Mouse (Mus musculus) neural tube, embryonic 13.5 days (tissue): ENCODE data around the gene Abhd17b. TPM values are rescaled to one million over a fixed set of nuclear protein-coding genes. Genes with fewer than 3 reads are reported as not detected.
"Not testable (repeated sequence)": the region's sequence is repeated elsewhere in the genome, so short reads cannot be mapped to it uniquely, and the experiment has no call there.

Experiments
- ATAC-seq: fragments of 200-750 bp; cut with Nextera tagmentation; 2 replicates; pipeline ENCODE4 v1.8.0; 2017; ENCODE audit warnings: low read depth, mild to moderate bottlenecking, moderate TSS enrichment, moderate library complexity
- H3K27ac ChIP-seq: fragments of 300-500 bp; sonication (generic); replicated peaks from 2 replicates; pipeline ENCODE4 v1.5.1; 2015; ENCODE audit warnings: moderate library complexity, mild to moderate bottlenecking, inconsistent platforms
- H3K27me3 ChIP-seq: fragments of 300-500 bp; sonication (generic); 2 replicates; pipeline ENCODE4 v1.6.1; 2015; ENCODE audit warnings: mild to moderate bottlenecking, inconsistent platforms
- H3K36me3 ChIP-seq: fragments of 300-500 bp; sonication (generic); 2 replicates; pipeline ENCODE4 v1.6.1; 2015; ENCODE audit warnings: mild to moderate bottlenecking, inconsistent platforms
- H3K4me1 ChIP-seq: fragments of 300-500 bp; sonication (generic); replicated peaks from 2 replicates; pipeline ENCODE4 v1.6.1; 2015; ENCODE audit warnings: inconsistent platforms
- H3K4me2 ChIP-seq: fragments of 300-500 bp; sonication (generic); 2 replicates; pipeline ENCODE4 v1.6.1; 2015; ENCODE audit warnings: inconsistent platforms, mild to moderate bottlenecking, moderate library complexity
- H3K4me3 ChIP-seq: fragments of 300-500 bp; sonication (generic); 2 replicates; pipeline ENCODE4 v1.5.1; 2015; ENCODE audit warnings: mild to moderate bottlenecking, inconsistent platforms
- H3K9ac ChIP-seq: fragments of 300-500 bp; sonication (generic); 2 replicates; pipeline ENCODE4 v1.6.1; 2015; ENCODE audit warnings: moderate library complexity, mild to moderate bottlenecking, inconsistent platforms
- H3K9me3 ChIP-seq: fragments of 300-500 bp; sonication (generic); 2 replicates; pipeline ENCODE4 v1.6.1; 2016; ENCODE audit warnings: inconsistent platforms
- WGBS: fragments of 180-500 bp; shearing (Covaris S2); methylation state at CpG from one replicate; pipeline ENCODE4 v1.1.7; 2015; 5-methylcytosine and 5-hydroxymethylcytosine counted together
- polyA plus RNA-seq: library from polyadenylated mRNA; unstranded; fragments of >200 nt; fragmentation: Nextera tagmentation; extraction: Ambion mirVana; gene quantifications from 2 replicates; pipeline ENCODE4 v1.2.1, GENCODE M21; 2015

Gene Abhd17b
- polyA plus RNA-seq, 1 experiment from 2014 or later = 42.2 TPM

DNA sequence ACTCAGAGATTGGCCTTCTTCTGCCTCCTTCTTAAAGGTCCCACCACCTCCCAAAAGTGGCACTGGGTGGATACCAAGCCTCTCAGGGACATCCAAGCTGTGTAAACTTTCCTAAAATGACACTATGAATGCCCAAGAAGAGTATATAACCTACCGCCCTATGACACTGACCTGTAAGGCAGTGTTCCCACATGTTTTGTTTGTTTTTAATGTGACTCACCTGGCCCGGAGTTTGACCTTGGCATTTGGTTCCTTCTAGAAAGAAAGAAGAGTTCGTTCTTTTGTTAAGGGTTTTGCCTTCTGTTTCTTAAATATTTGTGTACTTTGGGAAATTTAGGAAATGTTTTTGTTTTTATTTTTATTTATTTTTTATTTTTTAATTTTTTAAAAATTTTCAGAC is 66.2 kb downstream of the Abhd17b start:
- Histone ChIP-seq H3K27ac (no peak overlapping the region), H3K4me3 (no peak overlapping the region), H3K4me1 (peaks cover 21% of the 10 kb centered on the region), H3K27me3 (no peaks in the 10 kb centered on the region), H3K36me3 (no peaks in the 10 kb centered on the region), H3K9me3 (no peaks in the 10 kb centered on the region), H3K9ac (no peak overlapping the region), H3K4me2 (no peak overlapping the region)
- ATAC-seq = no peak
- WGBS = 85% methylated on average over 3 of the region's 3 CpGs

GRCm38 (mm10) chr19:21720950-21721349 is 68.0 kb downstream of the Abhd17b start:
- Histone ChIP-seq H3K27me3 (no peaks in the 10 kb centered on the region), H3K36me3 (no peaks in the 10 kb centered on the region), H3K9me3 (no peaks in the 10 kb centered on the region), H3K4me3 (no peak overlapping the region), H3K27ac (no peak overlapping the region), H3K4me2 (no peak overlapping the region), H3K9ac (no peak overlapping the region), H3K4me1 (peaks cover 11% of the 10 kb centered on the region; the same call in 1 of the 2 replicates)
- 90% methylated on average over 5 of the region's 5 CpGs for WGBS
- ATAC-seq = no peak

GRCm38 (mm10) chr19:21723280-21723679 is 70.3 kb downstream of the Abhd17b start:
- H3K4me3 ChIP-seq, H3K36me3 ChIP-seq, ATAC-seq, H3K4me2 ChIP-seq, H3K9me3 ChIP-seq, H3K9ac ChIP-seq, H3K27me3 ChIP-seq: not testable (repeated sequence)
- Histone ChIP-seq H3K4me1 (peaks cover 11% of the 10 kb centered on the region; the same call in 1 of the 2 replicates), H3K27ac (peak overlapping the region; percentile 78)
- WGBS = 96% methylated on average over 20 of the region's 20 CpGs

- Histone ChIP-seq H3K9ac (no peak overlapping the region), H3K36me3 (no peaks in the 10 kb centered on the region), H3K4me2 (no peak overlapping the region), H3K4me1 (peaks cover 11% of the 10 kb centered on the region; the same call in 1 of the 2 replicates), H3K27ac (peak overlapping the region; percentile 78), H3K27me3 (no peaks in the 10 kb centered on the region), H3K9me3 (no peaks in the 10 kb centered on the region), H3K4me3 (no peak overlapping the region)
- ATAC-seq = peak; percentile 94
- WGBS = 44% methylated on average over 8 of the region's 8 CpGs
These were observed 71.1 kb downstream of the Abhd17b start for GRCm38 (mm10) chr19:21723911-21724655.

GRCm38 (mm10) chr19:21725168-21725567 is 72.2 kb downstream of the Abhd17b start:
- Histone ChIP-seq H3K27me3 (no peaks in the 10 kb centered on the region), H3K4me1 (peaks cover 11% of the 10 kb centered on the region; the same call in 1 of the 2 replicates), H3K36me3 (no peaks in the 10 kb centered on the region), H3K9ac (no peak overlapping the region), H3K4me3 (no peak overlapping the region), H3K27ac (no peak overlapping the region), H3K4me2 (no peak overlapping the region), H3K9me3 (no peaks in the 10 kb centered on the region)
- 92% methylated on average over 1 of the region's 1 CpGs for WGBS
- no peak for ATAC-seq

- Histone ChIP-seq H3K4me1 (peaks cover 11% of the 10 kb centered on the region; the same call in 1 of the 2 replicates), H3K4me2 (no peak overlapping the region), H3K9me3 (no peaks in the 10 kb centered on the region), H3K27ac (no peak overlapping the region), H3K27me3 (no peaks in the 10 kb centered on the region), H3K4me3 (no peak overlapping the region), H3K36me3 (no peaks in the 10 kb centered on the region), H3K9ac (no peak overlapping the region)
- no peak for ATAC-seq
- 35% methylated on average over 2 of the region's 2 CpGs for WGBS
These were observed 74.1 kb downstream of the Abhd17b start for GRCm38 (mm10) chr19:21727081-21727480.

GRCm38 (mm10) chr19:21728342-21728741 is 75.4 kb downstream of the Abhd17b start:
- no peak overlapping the region for H3K4me2 ChIP-seq
- H3K27me3 ChIP-seq = no peaks in the 10 kb centered on the region
- 92% methylated on average over 6 of the region's 6 CpGs for WGBS
- no peak for ATAC-seq
- H3K36me3 ChIP-seq = no peaks in the 10 kb centered on the region
- H3K27ac ChIP-seq = no peak overlapping the region
- H3K9ac ChIP-seq = no peak overlapping the region
- H3K4me1 ChIP-seq = peaks cover 11% of the 10 kb centered on the region; the same call in 1 of the 2 replicates
- H3K9me3 ChIP-seq = no peaks in the 10 kb centered on the region
- no peak overlapping the region for H3K4me3 ChIP-seq

DNA sequence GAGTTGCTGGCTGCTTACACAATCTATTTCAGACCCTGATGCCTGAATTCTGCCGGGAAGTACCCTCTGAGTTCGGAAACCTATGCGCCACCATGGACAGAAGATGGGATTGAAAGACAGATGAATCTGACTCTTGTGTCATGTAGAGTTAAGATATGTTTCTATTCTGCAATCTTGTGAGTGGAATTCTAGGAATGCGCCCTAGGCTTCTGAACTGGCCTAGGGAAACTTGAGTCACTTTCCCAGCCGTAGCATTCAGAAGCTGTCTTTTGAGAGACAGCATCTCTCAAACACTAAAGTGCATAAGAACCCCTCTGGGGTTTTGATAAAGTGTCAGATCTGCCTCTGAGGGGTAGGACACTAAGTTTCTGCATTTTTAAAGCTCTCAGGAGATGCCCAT is 78.9 kb downstream of the Abhd17b start:
- peaks cover 3% of the 10 kb centered on the region; the same call in 1 of the 2 replicates for H3K4me1 ChIP-seq
- ATAC-seq = no peak
- no peaks in the 10 kb centered on the region for H3K9me3 ChIP-seq
- no peaks in the 10 kb centered on the region for H3K27me3 ChIP-seq
- no peak overlapping the region for H3K4me2 ChIP-seq
- WGBS = 87% methylated on average over 5 of the region's 5 CpGs
- H3K4me3 ChIP-seq = no peak overlapping the region
- no peaks in the 10 kb centered on the region for H3K36me3 ChIP-seq
- no peak overlapping the region for H3K27ac ChIP-seq
- no peak overlapping the region for H3K9ac ChIP-seq

GRCm38 (mm10) chr19:21733176-21733575 is 80.2 kb downstream of the Abhd17b start:
- no peaks in the 10 kb centered on the region for H3K36me3 ChIP-seq
- H3K4me3 ChIP-seq = no peak overlapping the region
- WGBS = 91% methylated on average over 2 of the region's 2 CpGs
- peaks cover 15% of the 10 kb centered on the region for H3K4me1 ChIP-seq
- no peak overlapping the region for H3K4me2 ChIP-seq
- H3K27ac ChIP-seq = no peak overlapping the region
- ATAC-seq = no peak
- H3K9ac ChIP-seq = no peak overlapping the region
- H3K9me3 ChIP-seq = no peaks in the 10 kb centered on the region
- H3K27me3 ChIP-seq = no peaks in the 10 kb centered on the region

DNA sequence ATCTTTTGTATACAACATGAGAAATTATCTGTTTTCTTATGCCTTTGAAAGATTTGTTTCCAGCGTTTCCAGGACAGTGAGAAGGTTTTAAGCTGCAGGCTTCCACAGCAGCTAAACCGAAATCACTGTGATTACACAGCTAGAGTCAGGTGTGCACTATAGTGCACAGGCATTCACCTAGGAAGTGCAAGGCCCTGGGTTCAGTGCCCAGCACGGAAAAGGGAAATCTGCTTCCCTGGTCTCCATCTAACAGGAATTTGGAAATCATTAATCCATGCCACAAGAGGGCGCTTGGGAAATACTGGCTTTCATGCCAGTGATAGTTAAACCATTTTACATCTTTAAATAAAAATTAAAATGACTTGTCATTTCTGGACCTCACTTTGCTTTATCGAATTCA is 81.1 kb downstream of the Abhd17b start:
- ATAC-seq = no peak
- Histone ChIP-seq H3K27me3 (no peaks in the 10 kb centered on the region), H3K4me2 (no peak overlapping the region), H3K36me3 (no peaks in the 10 kb centered on the region), H3K4me1 (peaks cover 20% of the 10 kb centered on the region), H3K4me3 (no peak overlapping the region), H3K9ac (no peak overlapping the region), H3K27ac (no peak overlapping the region), H3K9me3 (no peaks in the 10 kb centered on the region)
- WGBS = 39% methylated on average over 5 of the region's 5 CpGs
